Mouse (Mus musculus) MEL (cell line): ENCODE measurements at regions not wholly inside any gene's neighbourhood (a gene's known extent, or its start where the extent isn't known, plus 50 kb on each side); places are given as distances from the start of the nearest gene placed in this dataset.

Experiments used
- BHLHE40 ChIP-seq: IDR thresholded peaks from 2 replicates; pipeline ENCODE4 v1.6.1; 2012; ENCODE audit warnings: low read depth, mild to moderate bottlenecking, inconsistent platforms, low read length, improper control_type of control experiment, borderline replicate concordance
- CTCF ChIP-seq, 3 experiments: IDR thresholded peaks in 2 of 3; conservative IDR thresholded peaks in 1 of 3; 2 replicates each; pipeline ENCODE4 v1.5.1; 2011 to 2012; ENCODE audit warnings: low read length in 3 of 3, low read depth in 2 of 3, mild to moderate bottlenecking in 2 of 3, improper control_type of control experiment in 1 of 3, inconsistent platforms in 1 of 3, mixed read lengths in 1 of 3, moderate library complexity in 1 of 3; ENCODE audit not compliant: control insufficient read depth in 1 of 3, insufficient read depth in 1 of 3, poor library complexity in 1 of 3, severe bottlenecking in 1 of 3
- GATA1 ChIP-seq: IDR thresholded peaks from 2 replicates; pipeline ENCODE4 v1.6.1; 2011; ENCODE audit warnings: low read depth, low read length, improper control_type of control experiment
- JUND ChIP-seq: IDR thresholded peaks from 2 replicates; pipeline ENCODE4 v1.6.1; 2011; ENCODE audit warnings: low read depth, mild to moderate bottlenecking, improper control_type of control experiment, low read length
- POLR2AphosphoS2 ChIP-seq: IDR thresholded peaks from 2 replicates; pipeline ENCODE4 v1.6.1; 2011; ENCODE audit warnings: low read length, improper control_type of control experiment
- POLR2AphosphoS5 ChIP-seq: IDR thresholded peaks from 2 replicates; pipeline ENCODE4 v1.6.1; 2012; ENCODE audit warnings: low read depth, borderline replicate concordance, mild to moderate bottlenecking, inconsistent platforms, low read length, moderate library complexity, mixed read lengths
- SMC3 ChIP-seq: IDR thresholded peaks from 2 replicates; pipeline ENCODE4 v1.6.1; 2011; ENCODE audit warnings: low read depth, low read length, improper control_type of control experiment

DNA sequence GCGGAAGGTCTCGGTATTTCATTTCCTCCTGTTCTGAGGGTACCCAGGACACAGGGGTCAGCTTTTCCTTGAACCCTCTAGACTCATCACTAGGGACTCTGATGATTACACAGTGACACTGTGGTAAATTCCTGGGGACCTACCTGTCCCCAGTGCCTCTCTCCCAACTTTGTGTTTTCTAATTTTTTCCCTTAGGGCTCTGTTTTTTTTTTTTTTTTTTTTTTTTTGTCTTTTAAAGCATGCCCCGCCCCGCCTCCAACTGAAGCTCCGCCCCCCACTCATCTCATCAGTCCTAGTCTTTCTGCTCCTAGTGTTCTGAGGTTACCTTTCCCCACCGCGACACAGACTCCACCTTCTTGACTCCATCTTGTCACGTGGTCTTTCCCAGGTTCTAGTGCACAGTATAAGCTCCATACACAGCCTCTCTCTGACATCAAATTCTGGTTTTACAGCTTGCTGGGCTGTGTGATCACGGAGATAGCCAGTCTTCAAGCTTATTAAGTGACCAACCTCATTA lies 109.8 kb upstream of the Rpl34 start:
- TF ChIP-seq SMC3 (no peak), CTCF (IDR thresholded peaks at IDR 0.05 in 2 of 3, conservative IDR thresholded peaks at IDR 0.05 in 1 of 3; ENCODE audit: control insufficient read depth in 1 of 3, insufficient read depth in 1 of 3, low read depth in 2 of 3, low read length in 3 of 3, poor library complexity in 1 of 3, severe bottlenecking in 1 of 3) (no peak), BHLHE40 (no peak), POLR2AphosphoS2 (no peak), JUND (no peak), POLR2AphosphoS5 (no peak), GATA1 (no peak)
